Mouse (Mus musculus): ENCODE results near the gene Aifm2. TPM values are rescaled to one million over a fixed set of nuclear protein-coding genes. Genes with fewer than 3 reads are reported as not detected.

Aifm2 gene
- polyA plus RNA-seq, 1 experiment = 16.1 TPM

- H3K4me1 ChIP-seq (ENCODE audit: control insufficient read depth, insufficient read depth, low read length) = peaks cover 9% of the 10 kb centered on the region
- H3K27ac ChIP-seq (ENCODE audit: insufficient read depth, low read depth, low read length) = no peak overlapping the region
- TF ChIP-seq POLR2A (IDR thresholded peaks at IDR 0.05; ENCODE audit: borderline replicate concordance, low read depth, low read length) (no peak), CTCF (IDR thresholded peaks at IDR 0.05; ENCODE audit: low read depth, low read length) (no peak)
- no peak overlapping the region for H3K4me3 ChIP-seq (ENCODE audit: insufficient read depth, low read length)
These were observed 38.0 kb downstream of the Aifm2 start for GRCm38 (mm10) chr10:61753071-61753470.

- Histone ChIP-seq H3K27ac (ENCODE audit: insufficient read depth, low read depth, low read length) (no peak overlapping the region), H3K4me1 (ENCODE audit: control insufficient read depth, insufficient read depth, low read length) (peaks cover 4% of the 10 kb centered on the region; the same call in 1 of the 2 replicates), H3K4me3 (ENCODE audit: insufficient read depth, low read length) (no peak overlapping the region)
- TF ChIP-seq CTCF (IDR thresholded peaks at IDR 0.05; ENCODE audit: low read depth, low read length) (no peak), POLR2A (IDR thresholded peaks at IDR 0.05; ENCODE audit: borderline replicate concordance, low read depth, low read length) (no peak)
These were observed 42.0 kb downstream of the Aifm2 start for GRCm38 (mm10) chr10:61757022-61757421.

- no peak overlapping the region for H3K27ac ChIP-seq (ENCODE audit: insufficient read depth, low read depth, low read length)
- no peak overlapping the region for H3K4me3 ChIP-seq (ENCODE audit: insufficient read depth, low read length)
- TF ChIP-seq POLR2A (IDR thresholded peaks at IDR 0.05; ENCODE audit: borderline replicate concordance, low read depth, low read length) = no peak
- no peak for TF ChIP-seq CTCF (IDR thresholded peaks at IDR 0.05; ENCODE audit: low read depth, low read length)
- H3K4me1 ChIP-seq (ENCODE audit: control insufficient read depth, insufficient read depth, low read length) = no peaks in the 10 kb centered on the region
These were observed 43.8 kb downstream of the Aifm2 start for GRCm38 (mm10) chr10:61758904-61759303.

GRCm38 (mm10) chr10:61759869-61760268 is 44.8 kb downstream of the Aifm2 start:
- H3K4me1 ChIP-seq (ENCODE audit: control insufficient read depth, insufficient read depth, low read length) = no peaks in the 10 kb centered on the region
- no peak overlapping the region for H3K27ac ChIP-seq (ENCODE audit: insufficient read depth, low read depth, low read length)
- H3K4me3 ChIP-seq (ENCODE audit: insufficient read depth, low read length) = no peak overlapping the region
- TF ChIP-seq CTCF (IDR thresholded peaks at IDR 0.05; ENCODE audit: low read depth, low read length) (no peak), POLR2A (IDR thresholded peaks at IDR 0.05; ENCODE audit: borderline replicate concordance, low read depth, low read length) (no peak)

- Histone ChIP-seq H3K4me1 (ENCODE audit: control insufficient read depth, insufficient read depth, low read length) (no peaks in the 10 kb centered on the region), H3K27ac (ENCODE audit: insufficient read depth, low read depth, low read length) (no peak overlapping the region), H3K4me3 (ENCODE audit: insufficient read depth, low read length) (no peak overlapping the region)
- no peak for TF ChIP-seq CTCF (IDR thresholded peaks at IDR 0.05; ENCODE audit: low read depth, low read length)
- TF ChIP-seq POLR2A (IDR thresholded peaks at IDR 0.05; ENCODE audit: borderline replicate concordance, low read depth, low read length) = no peak
These were observed 49.6 kb downstream of the Aifm2 start for GRCm38 (mm10) chr10:61764689-61765088.

GRCm38 (mm10) chr10:61765558-61765957 is 50.5 kb downstream of the Aifm2 start:
- TF ChIP-seq CTCF (IDR thresholded peaks at IDR 0.05; ENCODE audit: low read depth, low read length) (no peak), POLR2A (IDR thresholded peaks at IDR 0.05; ENCODE audit: borderline replicate concordance, low read depth, low read length) (no peak)
- Histone ChIP-seq H3K4me1 (ENCODE audit: control insufficient read depth, insufficient read depth, low read length) (no peaks in the 10 kb centered on the region), H3K4me3 (ENCODE audit: insufficient read depth, low read length) (no peak overlapping the region), H3K27ac (ENCODE audit: insufficient read depth, low read depth, low read length) (no peak overlapping the region)

- Histone ChIP-seq H3K4me3 (ENCODE audit: insufficient read depth, low read length) (no peak overlapping the region), H3K27ac (ENCODE audit: insufficient read depth, low read depth, low read length) (no peak overlapping the region), H3K4me1 (ENCODE audit: control insufficient read depth, insufficient read depth, low read length) (no peaks in the 10 kb centered on the region)
- no peak for TF ChIP-seq CTCF (IDR thresholded peaks at IDR 0.05; ENCODE audit: low read depth, low read length)
- TF ChIP-seq POLR2A (IDR thresholded peaks at IDR 0.05; ENCODE audit: borderline replicate concordance, low read depth, low read length) = no peak
These were observed 51.7 kb downstream of the Aifm2 start for GRCm38 (mm10) chr10:61766806-61767205.

GRCm38 (mm10) chr10:61781461-61782128 is 66.5 kb downstream of the Aifm2 start:
- H3K27ac ChIP-seq (ENCODE audit: insufficient read depth, low read depth, low read length) = no peak overlapping the region
- no peaks in the 10 kb centered on the region for H3K4me1 ChIP-seq (ENCODE audit: control insufficient read depth, insufficient read depth, low read length)
- TF ChIP-seq CTCF (IDR thresholded peaks at IDR 0.05; ENCODE audit: low read depth, low read length) = no peak
- TF ChIP-seq POLR2A (IDR thresholded peaks at IDR 0.05; ENCODE audit: borderline replicate concordance, low read depth, low read length) = no peak
- no peak overlapping the region for H3K4me3 ChIP-seq (ENCODE audit: insufficient read depth, low read length)

- H3K4me1 ChIP-seq (ENCODE audit: control insufficient read depth, insufficient read depth, low read length) = no peaks in the 10 kb centered on the region
- no peak overlapping the region for H3K27ac ChIP-seq (ENCODE audit: insufficient read depth, low read depth, low read length)
- TF ChIP-seq CTCF (IDR thresholded peaks at IDR 0.05; ENCODE audit: low read depth, low read length) (no peak), POLR2A (IDR thresholded peaks at IDR 0.05; ENCODE audit: borderline replicate concordance, low read depth, low read length) (no peak)
- H3K4me3 ChIP-seq (ENCODE audit: insufficient read depth, low read length) = peak overlapping the region; percentile 51
These were observed 67.9 kb downstream of the Aifm2 start for GRCm38 (mm10) chr10:61782799-61783611.
